Mouse (Mus musculus) granulocyte monocyte progenitor cell, adult 5-6 weeks (primary cell): ENCODE data around the gene Lcn11. TPM values are rescaled to one million over a fixed set of nuclear protein-coding genes. Genes with fewer than 3 reads are reported as not detected.
"Not testable (repeated sequence)": the region's sequence is repeated elsewhere in the genome, so short reads cannot be mapped to it uniquely, and the experiment has no call there.

Experiments used
- ATAC-seq: replicated peaks from 2 replicates; pipeline ENCODE4 v1.8.0; 2016; ENCODE audit warnings: mild to moderate bottlenecking, moderate TSS enrichment, inconsistent platforms; ENCODE audit not compliant: poor library complexity, severe bottlenecking
- total RNA-seq, 2 experiments: library from RNA; stranded (forward) in 1 of 2; stranded (reverse) in 1 of 2; fragments of 200-712, 200-1000 nt in 1 of 2; fragments of >200 nt in 1 of 2; fragmentation: Nextera tagmentation in 1 of 2; gene quantifications; 2 replicates each; pipeline ENCODE4 v1.2.3; 2014 to 2017

Lcn11 gene
- not detected in 2 replicates for total RNA-seq (2014; fragmentation: Nextera tagmentation)
- total RNA-seq (2017) = not detected in 2 replicates

GRCm38 (mm10) chr2:25776717-25777116 is at the start of gene Lcn11:
Gene Lcn11 (plus strand): TSS chr2:25777017.
- no peak for ATAC-seq

GRCm38 (mm10) chr2:25733199-25733930 is 43.5 kb upstream of the Lcn11 start:
- no peak for ATAC-seq

DNA sequence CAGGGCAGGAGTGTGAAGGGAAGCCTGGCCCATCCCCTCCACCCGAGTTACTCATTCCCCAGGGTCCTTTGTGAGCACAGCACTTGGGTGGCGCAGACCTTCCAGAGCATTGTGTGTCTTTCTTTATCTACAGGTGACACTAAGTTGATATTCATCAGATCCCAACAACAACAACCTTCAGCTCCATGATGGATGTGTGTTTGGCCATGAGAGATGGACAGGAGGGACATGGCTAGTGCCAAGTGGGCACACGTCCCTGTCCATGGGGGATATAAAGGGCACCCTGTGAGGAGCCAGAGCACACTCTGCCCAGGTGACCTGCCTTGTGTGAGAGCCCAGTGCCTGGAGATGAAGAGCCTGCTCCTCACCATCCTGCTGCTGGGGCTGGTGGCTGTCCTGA is 40.1 kb upstream of the Lcn11 start, which contains the start of gene Obp2b:
Gene Obp2b (plus strand): TSS at position 301 of the 400 bp plus-strand sequence.
- ATAC-seq = not testable (repeated sequence)

- ATAC-seq = no peak
These were observed 35.1 kb upstream of the Lcn11 start for GRCm38 (mm10) chr2:25741671-25742070.

GRCm38 (mm10) chr2:25754201-25754600 is 22.6 kb upstream of the Lcn11 start:
- ATAC-seq = no peak

DNA sequence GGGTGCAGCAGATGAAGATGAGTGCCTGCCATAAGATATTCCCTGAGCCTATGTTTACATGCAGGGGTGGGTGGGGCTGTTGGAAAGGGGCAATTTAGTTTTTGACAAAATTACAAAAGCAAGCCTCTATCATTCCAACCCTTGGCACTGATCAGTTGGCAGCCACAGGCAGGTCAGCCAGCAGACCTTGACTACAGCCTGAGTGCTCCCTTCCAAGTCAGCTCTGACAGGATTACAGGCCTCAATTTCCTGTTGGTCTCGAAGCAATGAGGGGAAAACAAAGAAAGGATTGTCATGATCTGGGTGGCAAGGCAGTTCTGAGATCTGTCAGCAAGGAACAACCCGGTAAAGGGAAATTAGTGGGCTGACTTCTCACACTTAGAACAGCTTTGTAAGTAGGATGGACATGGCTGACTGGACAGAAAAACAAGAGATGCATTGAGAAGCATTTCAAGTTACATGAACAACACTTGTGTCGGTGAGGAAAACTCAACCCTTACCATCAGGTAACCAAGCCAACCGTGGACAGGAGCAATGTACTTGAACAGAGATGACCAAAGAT is 18.7 kb upstream of the Lcn11 start:
- ATAC-seq = no peak

GRCm38 (mm10) chr2:25765269-25765668 is 11.5 kb upstream of the Lcn11 start, which contains the start of gene Lcn3:
Gene Lcn3 (plus strand): TSS chr2:25765569.
- no peak for ATAC-seq

- ATAC-seq = no peak
These were observed 9.1 kb upstream of the Lcn11 start for GRCm38 (mm10) chr2:25767764-25768163.

DNA sequence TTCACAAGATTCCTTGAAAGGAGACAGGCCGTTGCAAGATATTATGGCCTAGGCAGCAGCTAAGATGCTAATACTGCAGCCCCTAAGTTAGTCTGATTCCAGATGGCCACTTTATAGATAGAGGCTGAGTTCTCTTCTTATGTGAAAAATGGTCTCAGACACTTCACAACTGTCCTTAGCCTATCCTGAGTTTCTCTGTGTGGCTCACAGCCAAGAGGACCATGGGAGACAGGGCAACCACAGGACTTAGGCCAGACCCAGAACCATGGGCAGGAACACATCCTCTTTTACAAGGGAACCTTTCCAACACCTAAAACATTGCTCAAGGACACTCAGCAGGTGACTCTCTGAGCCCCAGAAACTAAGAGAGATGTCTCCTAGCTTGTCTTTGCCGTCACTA is 3.3 kb upstream of the Lcn11 start:
- no peak for ATAC-seq

DNA sequence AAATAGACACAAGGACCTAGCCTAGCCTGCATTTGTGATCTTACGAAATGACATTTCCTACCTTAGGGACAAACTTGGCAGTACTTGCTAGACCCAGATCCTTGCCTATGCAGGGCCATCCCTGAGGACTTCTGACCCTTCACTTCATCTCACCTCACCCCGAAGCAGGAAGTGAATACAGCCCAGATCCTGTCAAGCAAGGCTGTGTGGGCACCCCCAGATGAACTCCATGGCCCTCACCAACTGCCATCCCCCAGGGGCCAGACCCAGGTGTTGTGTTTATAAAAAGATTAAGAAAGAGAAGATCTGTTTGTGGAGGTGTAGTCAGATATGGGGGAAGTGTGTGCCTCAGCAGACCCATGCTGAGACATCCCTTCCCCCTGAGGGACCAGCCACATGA is 2.2 kb upstream of the Lcn11 start:
- no peak for ATAC-seq

GRCm38 (mm10) chr2:25775991-25776390 is 826 bp upstream of the Lcn11 start:
- ATAC-seq = no peak

- ATAC-seq = no peak
These were observed 2.3 kb downstream of the Lcn11 start for GRCm38 (mm10) chr2:25779076-25779475.

GRCm38 (mm10) chr2:25780921-25781320 is 4.1 kb downstream of the Lcn11 start:
- ATAC-seq = no peak

DNA sequence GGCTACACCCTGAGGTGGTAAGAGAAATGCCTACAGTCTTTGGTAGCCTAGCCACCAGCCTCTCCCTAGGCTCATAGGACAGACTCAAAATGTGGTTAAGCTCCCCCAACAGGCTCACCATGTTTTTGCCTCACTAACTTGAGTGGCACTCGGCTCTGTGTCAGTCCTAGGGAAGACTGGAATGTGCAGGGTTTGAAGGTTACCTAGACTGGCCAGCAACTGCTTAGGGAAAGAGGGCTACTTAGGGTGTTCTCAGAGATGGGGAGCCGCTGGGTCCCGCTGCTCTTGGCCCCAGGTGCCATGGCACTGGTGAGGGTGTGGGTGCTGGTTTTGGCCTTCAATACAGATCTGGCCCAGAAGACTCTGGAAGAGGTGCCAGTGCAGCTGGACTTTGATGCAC is 5.1 kb downstream of the Lcn11 start, which contains the start of gene Gm13539:
Gene Gm13539 (plus strand): TSS at position 301 of the 400 bp plus-strand sequence.
- no peak for ATAC-seq

DNA sequence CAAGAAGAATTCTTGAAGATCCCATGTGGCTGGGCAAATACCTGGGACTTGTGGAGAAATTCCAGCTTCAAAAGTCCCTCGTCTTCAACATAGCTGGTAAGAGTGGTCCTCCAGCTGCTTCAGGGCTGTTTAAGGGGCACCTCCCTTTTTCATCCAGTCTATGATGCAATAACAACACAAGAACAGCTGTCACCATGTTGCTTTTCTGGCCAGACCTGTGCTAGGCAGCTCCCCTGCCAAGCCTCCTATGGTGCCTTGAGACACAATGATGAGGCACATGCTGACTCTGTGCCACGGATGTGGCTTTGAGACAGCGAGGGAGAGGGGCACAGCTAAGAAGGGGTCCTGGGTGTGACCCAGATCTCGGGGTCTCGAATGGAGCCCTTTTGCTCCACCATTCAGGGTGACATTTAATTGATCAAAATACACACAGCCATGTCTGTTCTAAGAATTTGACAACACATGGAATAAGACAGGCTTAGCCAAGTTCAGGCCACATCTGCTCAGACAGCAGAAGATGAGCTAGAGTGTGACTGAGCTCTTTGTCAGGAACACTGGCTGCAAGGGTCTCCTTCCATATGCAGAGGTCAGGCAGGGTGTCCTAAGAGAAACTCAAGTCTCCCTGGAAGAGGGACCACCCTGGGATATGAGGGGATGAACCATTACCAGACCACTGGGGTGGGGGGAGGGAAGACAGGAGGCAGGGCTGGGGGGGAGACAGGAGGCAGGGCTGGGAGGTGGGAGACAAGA is 8.9 kb downstream of the Lcn11 start:
- ATAC-seq = no peak

- no peak for ATAC-seq
These were observed 12.3 kb downstream of the Lcn11 start for GRCm38 (mm10) chr2:25789092-25789491.

DNA sequence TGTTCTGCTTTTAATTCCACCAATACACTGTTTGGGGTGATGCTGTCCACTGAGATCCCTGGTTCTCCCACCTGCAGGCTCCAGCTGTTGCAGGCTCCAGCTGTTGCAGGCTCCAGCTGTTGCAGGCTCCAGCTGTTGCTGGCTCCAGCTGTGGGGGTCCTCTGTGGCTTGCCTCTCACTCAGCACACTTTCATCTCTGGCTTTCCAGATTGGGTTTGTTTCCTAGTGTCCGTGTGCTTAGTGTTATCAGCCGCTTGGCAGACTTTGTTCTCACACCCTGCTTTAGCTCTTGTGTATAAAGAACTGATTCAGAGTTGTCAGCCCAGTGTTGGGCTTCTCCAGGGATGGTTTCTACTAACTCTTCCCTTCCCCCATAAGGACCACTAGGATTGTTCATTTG is 20.8 kb downstream of the Lcn11 start:
- ATAC-seq = no peak

DNA sequence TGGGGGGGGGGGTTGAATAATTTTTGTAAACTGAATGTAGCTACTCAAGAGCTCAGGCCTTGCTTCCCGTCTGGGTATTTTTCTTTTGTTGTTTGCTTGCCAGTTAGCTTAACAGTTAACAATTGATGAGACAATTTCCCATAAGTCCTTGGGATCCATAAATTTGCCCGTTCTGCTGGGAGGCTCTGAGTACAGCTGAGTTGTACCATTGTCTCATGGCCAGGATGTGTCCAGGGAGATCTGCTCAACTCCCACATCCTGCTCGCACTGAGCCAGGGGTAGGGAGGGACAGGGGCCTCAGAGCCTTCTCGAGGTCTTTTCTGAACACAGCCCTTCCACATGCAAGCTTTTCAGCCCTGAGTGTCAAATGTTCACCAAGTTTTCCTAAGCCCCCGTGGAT is 21.2 kb downstream of the Lcn11 start:
- no peak for ATAC-seq

DNA sequence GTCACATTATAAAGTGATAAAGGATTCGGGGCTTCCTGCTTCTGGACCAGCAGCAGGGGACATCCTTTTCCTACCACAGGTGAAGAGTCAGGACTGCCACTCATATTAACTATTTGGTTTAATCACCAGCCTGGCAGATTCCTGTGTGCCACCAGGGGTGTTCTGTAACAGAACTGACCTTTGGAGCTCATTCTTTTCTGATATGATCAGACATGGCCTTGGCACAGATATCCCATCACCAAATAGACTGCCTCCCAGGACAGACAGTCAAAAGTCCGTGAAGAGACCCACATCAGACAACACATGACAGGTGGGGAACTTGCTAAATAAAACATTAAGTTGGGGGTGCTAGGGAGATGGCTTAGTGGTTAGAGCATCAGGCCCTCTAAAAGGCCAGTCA is 34.9 kb downstream of the Lcn11 start:
- no peak for ATAC-seq

- ATAC-seq = no peak
These were observed 36.5 kb downstream of the Lcn11 start for GRCm38 (mm10) chr2:25813364-25813763.

- ATAC-seq = not testable (repeated sequence)
These were observed 38.9 kb downstream of the Lcn11 start, which contains the start of gene Glt6d1 for GRCm38 (mm10) chr2:25815748-25816147. Gene Glt6d1 (minus strand): TSS chr2:25815848.
